Mouse (Mus musculus): ENCODE data around the gene Iqgap2.

DNA sequence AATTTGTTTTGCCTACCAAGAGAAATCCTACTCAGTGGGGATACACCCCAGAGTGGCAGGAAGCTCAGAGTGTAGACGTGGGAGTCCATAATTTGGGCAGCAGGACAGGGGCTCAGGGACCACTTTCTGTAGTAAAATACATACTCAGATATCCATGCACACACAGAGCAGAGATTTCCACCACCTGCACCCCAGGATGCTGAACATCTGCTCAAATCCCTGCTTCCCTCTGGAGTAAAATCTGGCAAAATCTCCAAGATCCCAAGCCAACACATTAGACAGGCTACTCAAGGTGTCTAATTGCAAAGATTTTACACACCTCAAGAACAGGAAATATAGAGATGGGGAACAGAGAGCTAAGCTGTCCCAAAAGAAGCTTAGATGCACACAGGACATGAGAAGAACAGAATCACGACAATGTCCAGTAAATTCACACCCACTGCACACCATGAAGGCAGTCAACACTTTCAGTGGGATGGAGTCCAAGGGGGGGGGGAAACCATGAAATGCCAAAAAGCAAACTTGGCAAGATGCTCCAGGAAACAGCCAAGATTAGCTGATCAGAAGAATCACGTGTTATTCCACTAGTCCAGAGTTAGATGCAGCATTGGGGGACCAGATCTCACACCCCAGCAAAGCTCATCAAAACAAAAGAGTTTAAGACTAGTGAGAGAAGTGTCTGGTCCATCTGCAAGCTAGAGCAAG lies 177.3 kb downstream of the Iqgap2 start:
- TF ChIP-seq CTCF (IDR thresholded peaks at IDR 0.05; ENCODE audit: low read depth) (no peak), EP300 (IDR thresholded peaks at IDR 0.05; ENCODE audit: low read depth) (no peak)

Measured in liver, postnatal 0 days (tissue).